Mouse (Mus musculus) midbrain, embryonic 16.5 days (tissue): ENCODE data around the gene Gfod1. TPM values are rescaled to one million over a fixed set of nuclear protein-coding genes. Genes with fewer than 3 reads are reported as not detected.

Experiments
- ATAC-seq: fragments of 200-750 bp; cut with Nextera tagmentation; 2 replicates; pipeline ENCODE4 v1.8.0; 2017; ENCODE audit warnings: moderate TSS enrichment
- H3K27ac ChIP-seq: fragments of 300-500 bp; sonication (generic); 2 replicates; pipeline ENCODE4 v1.5.1; 2014; ENCODE audit warnings: mild to moderate bottlenecking, low read length, mixed read lengths
- H3K27me3 ChIP-seq: fragments of 300-500 bp; sonication (generic); 2 replicates; pipeline ENCODE4 v1.6.1; 2014; ENCODE audit warnings: low read depth, low read length, mixed read lengths; ENCODE audit not compliant: control insufficient read depth, insufficient read depth
- H3K36me3 ChIP-seq: fragments of 300-500 bp; sonication (generic); 2 replicates; pipeline ENCODE4 v1.6.1; 2014; ENCODE audit warnings: mild to moderate bottlenecking, low read length, moderate library complexity, mixed read lengths; ENCODE audit not compliant: control insufficient read depth, insufficient read depth
- H3K4me1 ChIP-seq: fragments of 300-500 bp; sonication (generic); 2 replicates; pipeline ENCODE4 v1.6.1; 2014; ENCODE audit warnings: mild to moderate bottlenecking, low read length, mixed read lengths; ENCODE audit not compliant: control insufficient read depth, insufficient read depth
- H3K4me2 ChIP-seq: fragments of 300-500 bp; sonication (generic); 2 replicates; pipeline ENCODE4 v1.6.1; 2014; ENCODE audit warnings: mild to moderate bottlenecking, low read length, mixed read lengths
- H3K4me3 ChIP-seq: fragments of 300-500 bp; sonication (generic); 2 replicates; pipeline ENCODE4 v1.5.1; 2014; ENCODE audit warnings: low read depth, mild to moderate bottlenecking, low read length, moderate library complexity, mixed read lengths
- H3K9ac ChIP-seq: fragments of 300-500 bp; sonication (generic); 2 replicates; pipeline ENCODE4 v1.6.1; 2014; ENCODE audit warnings: low read depth, low read length, mixed read lengths
- H3K9me3 ChIP-seq: fragments of 300-500 bp; sonication (generic); replicated peaks from 2 replicates; pipeline ENCODE4 v1.6.1; 2014; ENCODE audit warnings: mild to moderate bottlenecking, low read length, mixed read lengths; ENCODE audit not compliant: control insufficient read depth, poor library complexity, severe bottlenecking
- WGBS: fragments of 180-500 bp; shearing (Covaris S2); extraction: QIAGEN DNeasy Blood & Tissue Kit; methylation state at CpG from one replicate; pipeline ENCODE4 v1.1.7; 2014; 5-methylcytosine and 5-hydroxymethylcytosine counted together
- polyA plus RNA-seq: library from polyadenylated mRNA; unstranded; fragments of >200 nt; fragmentation: Nextera tagmentation; extraction: Ambion mirVana; gene quantifications from 2 replicates; pipeline ENCODE4 v1.2.1, GENCODE M21; 2015

The Gfod1 gene
- polyA plus RNA-seq, 1 experiment from 2014 or later = 2.2 TPM

DNA sequence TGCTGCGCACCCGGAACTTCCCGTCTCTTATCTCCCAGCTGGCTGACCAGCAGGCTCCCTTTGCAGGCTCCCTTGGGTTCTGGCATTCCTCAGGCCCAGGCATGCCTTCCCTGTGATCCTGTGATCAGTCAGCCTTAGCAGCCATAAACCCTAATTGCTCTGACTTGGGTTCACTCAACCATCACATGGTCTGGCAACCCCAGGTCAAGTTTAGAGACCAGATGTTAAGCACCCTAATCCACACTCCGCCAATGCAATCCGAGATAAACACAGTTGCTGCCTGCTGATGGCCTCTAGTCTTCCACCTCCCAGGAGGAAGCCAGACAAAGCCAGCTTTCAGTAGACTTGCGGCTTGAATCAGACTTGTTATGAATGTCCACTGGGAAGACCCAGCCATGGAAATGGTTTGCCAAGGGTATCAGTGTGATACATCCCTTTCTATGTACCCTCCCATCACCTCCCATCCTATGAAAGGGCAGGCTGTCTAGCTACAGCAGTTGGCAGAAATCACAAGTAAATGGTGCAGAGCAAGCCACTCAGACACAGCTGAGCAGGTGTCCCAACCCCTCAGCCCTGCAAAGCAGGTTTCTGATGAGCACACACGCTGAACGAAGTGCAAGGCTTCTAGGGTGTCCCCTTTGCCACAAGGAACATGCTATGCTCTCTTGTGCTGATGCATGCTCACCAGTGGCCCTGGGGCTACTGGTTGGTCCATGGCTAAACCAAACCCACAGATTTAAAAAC lies 157.3 kb downstream of the Gfod1 start:
- H3K9me3 ChIP-seq = no peaks in the 10 kb centered on the region
- H3K9ac ChIP-seq = no peak overlapping the region
- H3K4me3 ChIP-seq = no peak overlapping the region
- H3K4me1 ChIP-seq = no peaks in the 10 kb centered on the region
- H3K36me3 ChIP-seq = peaks cover 9% of the 10 kb centered on the region; the same call in 1 of the 2 replicates
- H3K27me3 ChIP-seq = no peaks in the 10 kb centered on the region
- no peak overlapping the region for H3K4me2 ChIP-seq
- 69% methylated on average over 8 of the region's 8 CpGs for WGBS
- no peak overlapping the region for H3K27ac ChIP-seq
- ATAC-seq = no peak

Other genes with a start within 250 kb of the Gfod1 start
- gene Tbc1d7, start 132.7 kb downstream of the Gfod1 start, polyA plus RNA-seq = 84.0 and 91.8 TPM in 2 replicates
- gene Sirt5, start 61.3 kb upstream of the Gfod1 start, polyA plus RNA-seq = 39.3 and 41.5 TPM in 2 replicates
- 151 and 161 TPM in 2 replicates for gene Nol7, start 94.2 kb upstream of the Gfod1 start, polyA plus RNA-seq
- 10.7 and 12.5 TPM in 2 replicates for gene Ranbp9, start 177.1 kb upstream of the Gfod1 start, polyA plus RNA-seq